Mouse (Mus musculus): ENCODE data around the gene Bud13.
"Not testable (repeated sequence)": the region's sequence is repeated elsewhere in the genome, so short reads cannot be mapped to it uniquely, and the experiment has no call there.

Bud13 gene

GRCm38 (mm10) chr9:46309121-46309520, 26.3 kb downstream of the Bud13 start:
- no peak for DNase-seq

- DNase-seq = peak; percentile 63
Measured at GRCm38 (mm10) chr9:46314507-46314906, 31.7 kb downstream of the Bud13 start.

GRCm38 (mm10) chr9:46314921-46315320, 32.1 kb downstream of the Bud13 start:
- no peak for DNase-seq

- DNase-seq = no peak
Measured at GRCm38 (mm10) chr9:46315807-46316365, 33.1 kb downstream of the Bud13 start.

- DNase-seq = no peak
Measured at GRCm38 (mm10) chr9:46316388-46316787, 33.6 kb downstream of the Bud13 start.

- DNase-seq = no peak
Measured at GRCm38 (mm10) chr9:46316909-46317308, 34.1 kb downstream of the Bud13 start.

- DNase-seq = no peak
Measured at GRCm38 (mm10) chr9:46317957-46318356, 35.1 kb downstream of the Bud13 start.

- not testable (repeated sequence) for DNase-seq
Measured at GRCm38 (mm10) chr9:46319886-46320285, 37.1 kb downstream of the Bud13 start, which contains the start of gene 4931429L15Rik. Gene 4931429L15Rik, minus strand, starts transcription at chr9:46319986.

- DNase-seq = no peak
Measured at GRCm38 (mm10) chr9:46320461-46320860, 37.7 kb downstream of the Bud13 start.

- no peak for DNase-seq
Measured at GRCm38 (mm10) chr9:46326694-46327405, 44.0 kb downstream of the Bud13 start.

GRCm38 (mm10) chr9:46327706-46328571, 45.1 kb downstream of the Bud13 start:
- DNase-seq = no peak

- DNase-seq = peak; percentile 12
Measured at GRCm38 (mm10) chr9:46328572-46329249, 45.9 kb downstream of the Bud13 start.

GRCm38 (mm10) chr9:46329250-46329648, 46.4 kb downstream of the Bud13 start:
- DNase-seq = no peak

- DNase-seq = no peak
Measured at GRCm38 (mm10) chr9:46329801-46330585, 47.2 kb downstream of the Bud13 start.

- DNase-seq = no peak
Measured at GRCm38 (mm10) chr9:46330586-46330895, 47.7 kb downstream of the Bud13 start.

GRCm38 (mm10) chr9:46331301-46331700, 48.5 kb downstream of the Bud13 start:
- no peak for DNase-seq

GRCm38 (mm10) chr9:46334471-46335025, 51.7 kb downstream of the Bud13 start:
- no peak for DNase-seq

GRCm38 (mm10) chr9:46335461-46335995, 52.7 kb downstream of the Bud13 start:
- no peak for DNase-seq

- not testable (repeated sequence) for DNase-seq
Measured at GRCm38 (mm10) chr9:46336294-46336693, 53.5 kb downstream of the Bud13 start.

GRCm38 (mm10) chr9:46337331-46337730, 54.5 kb downstream of the Bud13 start:
- DNase-seq = no peak

- no peak for DNase-seq
Measured at GRCm38 (mm10) chr9:46337852-46338291, 55.1 kb downstream of the Bud13 start.

- no peak for DNase-seq
Measured at GRCm38 (mm10) chr9:46338384-46338783, 55.6 kb downstream of the Bud13 start.
